Comparison of ENCODE assay signal across 21 mouse cellular contexts in genomic region chr1:35826575-35827114, GRCm38 (mm10).
"Had no signal": no experiment of that assay in that cellular context is flagged by ENCODE, and none has a peak within 500 bp of the region (broad histone marks: within the 10 kb centered on the region; RNA-seq: fewer than 3 reads in every experiment).

No protein-coding gene starts in this region.

- DNase-seq: kidney, adult 11 months; kidney, adult 8-10 months; kidney, postnatal 10 days; kidney, postnatal 36 days; liver, postnatal 0 days; lung, postnatal 10 days; lung, postnatal 36 days; retina, postnatal 1 day; right cerebral cortex, postnatal 4 days; thymus, postnatal 25 days had no signal

- H3K9me3 ChIP-seq: intestine, embryonic 15.5 days; kidney, embryonic 15.5 days; limb, embryonic 12.5 days; limb, embryonic 15.5 days; lung, embryonic 15.5 days; midbrain, embryonic 12.5 days; neural tube, embryonic 12.5 days; neural tube, embryonic 15.5 days; stomach, embryonic 15.5 days had no signal

- H3K36me3 ChIP-seq: intestine, embryonic 15.5 days; kidney, embryonic 15.5 days; limb, embryonic 12.5 days; limb, embryonic 15.5 days; lung, embryonic 15.5 days; midbrain, embryonic 12.5 days; neural tube, embryonic 12.5 days; neural tube, embryonic 15.5 days; stomach, embryonic 15.5 days had no signal

- H3K4me1 ChIP-seq: intestine, embryonic 15.5 days; neural tube, embryonic 12.5 days had no signal

- H3K27me3 ChIP-seq: intestine, embryonic 15.5 days; kidney, embryonic 15.5 days; limb, embryonic 12.5 days; limb, embryonic 15.5 days; lung, embryonic 15.5 days; midbrain, embryonic 12.5 days; neural tube, embryonic 12.5 days; neural tube, embryonic 15.5 days; stomach, embryonic 15.5 days had no signal

- H3K27ac ChIP-seq: intestine, embryonic 15.5 days; kidney, embryonic 15.5 days; limb, embryonic 15.5 days; liver, embryonic 14.5 days; lung, embryonic 15.5 days; midbrain, embryonic 12.5 days; neural tube, embryonic 12.5 days; neural tube, embryonic 15.5 days; stomach, embryonic 15.5 days had no signal

- H3K4me3 ChIP-seq: intestine, embryonic 15.5 days; kidney, embryonic 15.5 days; limb, embryonic 12.5 days; limb, embryonic 15.5 days; lung, embryonic 15.5 days; megakaryocyte, embryonic 14.5 days; midbrain, embryonic 12.5 days; neural tube, embryonic 12.5 days; neural tube, embryonic 15.5 days; stomach, embryonic 15.5 days had no signal
